ENCODE assay signal across 10 mouse cellular contexts in the genomic region with DNA sequence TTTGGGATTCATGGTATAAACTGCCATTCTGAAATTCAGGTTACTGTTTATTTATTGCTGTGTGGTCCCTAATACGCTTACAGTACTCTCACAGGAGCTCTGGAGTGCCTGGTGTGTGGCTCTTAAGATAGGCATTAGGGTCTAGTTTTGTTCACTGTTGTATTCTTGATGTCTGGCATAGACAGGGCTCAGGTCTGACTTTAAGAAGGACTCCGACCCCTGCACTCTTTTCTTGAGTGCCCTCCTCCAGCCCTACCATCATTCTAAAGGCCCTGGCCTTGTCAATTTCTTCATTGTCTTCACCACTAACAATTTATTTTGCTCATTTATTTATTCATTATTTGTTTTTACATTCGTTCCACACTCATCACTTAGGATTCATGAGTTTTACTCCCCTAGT. TPM values are rescaled to one million over a fixed set of nuclear protein-coding genes. Genes with fewer than 3 reads are reported as not detected.
DNase-seq lines count a peak whose midpoint lies in the region; ATAC-seq lines count a peak whose summit lies in the region.
"Had no signal": no experiment of that assay in that cellular context is flagged by ENCODE, and none has a peak within 500 bp of the region (broad histone marks: within the 10 kb centered on the region; RNA-seq: fewer than 3 reads in every experiment).

No protein-coding gene starts in this region.

- no peak overlapping the region for H3K27ac ChIP-seq in liver, embryonic 15.5 days (replicated peaks)

- peak; percentile 0 for DNase-seq in embryo, embryonic 10.5 days (ENCODE audit: low spot score)
- DNase-seq in embryo, embryonic 11 days = no peak
- DNase-seq in spleen, postnatal 4 days (ENCODE audit: low spot score in 2 of 2) = no peak
- no peak for DNase-seq in c-Kit-positive CD71-positive TER-119-positive erythroid progenitor cells, embryonic 14.5 days (ENCODE audit: low spot score)
- DNase-seq in ovary, adult 18-20 months (ENCODE audit: low spot score) = no peak

- 35% methylated on average over 3 of the region's 3 CpGs for WGBS in liver, embryonic 15.5 days (ENCODE audit: insufficient replicate concordance)

- H3K36me3 ChIP-seq in megakaryocyte, embryonic 14.5 days (replicated peaks; ENCODE audit: low read length) = peaks cover 17% of the 10 kb centered on the region
- H3K36me3 ChIP-seq in liver, embryonic 15.5 days (replicated peaks) = no peaks in the 10 kb centered on the region

- peak overlapping the region; percentile 97 for H3K4me3 ChIP-seq in megakaryocyte, embryonic 14.5 days (replicated peaks)
- H3K4me3 ChIP-seq in liver, embryonic 15.5 days (replicated peaks) = no peak overlapping the region

- no peak overlapping the region for H3K9ac ChIP-seq in liver, embryonic 15.5 days

- peaks cover 10% of the 10 kb centered on the region for H3K27me3 ChIP-seq in megakaryocyte, embryonic 14.5 days (replicated peaks)
- H3K27me3 ChIP-seq in liver, embryonic 15.5 days = no peaks in the 10 kb centered on the region

- peaks cover 25% of the 10 kb centered on the region for H3K4me1 ChIP-seq in megakaryocyte, embryonic 14.5 days
- peaks cover 14% of the 10 kb centered on the region for H3K4me1 ChIP-seq in liver, embryonic 15.5 days (replicated peaks)

- H3K9me3 ChIP-seq in megakaryocyte, embryonic 14.5 days = no peaks in the 10 kb centered on the region
- no peaks in the 10 kb centered on the region for H3K9me3 ChIP-seq in liver, embryonic 15.5 days (replicated peaks)

- ATAC-seq in megakaryocyte, adult 5-6 weeks (ENCODE audit: poor library complexity, severe bottlenecking) = no peak
- no peak for ATAC-seq in liver, embryonic 15.5 days (ENCODE audit: insufficient read depth)

- H3K4me2 ChIP-seq in liver, embryonic 15.5 days = peak overlapping the region; percentile 68

RNA-seq across cellular contexts. Expression of a gene that starts 0.4 kb away (rescaled TPM):
- 0.34 and 0.38 TPM in 2 replicates for polyA plus RNA-seq in megakaryocyte, embryonic 14.5 days (2012; ENCODE audit: insufficient read depth, low replicate concordance)
- 5.3 and 6.8 TPM in 2 replicates for total RNA-seq in megakaryocyte, adult 5-6 weeks (2015)
- total RNA-seq in megakaryocyte, adult 5-6 weeks (2017) = 3.5 and 4.3 TPM in 2 replicates
- polyA plus RNA-seq in liver, embryonic 15.5 days (2015; fragmentation: Nextera tagmentation; extraction: Ambion mirVana) = 2.2 and 2.5 TPM in 2 replicates

RNA-seq across cellular contexts. Expression of a gene that starts 5.4 kb away (rescaled TPM):
- not detected in 2 replicates for polyA plus RNA-seq in megakaryocyte, embryonic 14.5 days (2012; ENCODE audit: insufficient read depth, low replicate concordance)
- not detected in 2 replicates for total RNA-seq in megakaryocyte, adult 5-6 weeks (2015)
- total RNA-seq in megakaryocyte, adult 5-6 weeks (2017) = not detected in 2 replicates
- polyA plus RNA-seq in liver, embryonic 15.5 days (2015; fragmentation: Nextera tagmentation; extraction: Ambion mirVana) = not detected in 2 replicates
- polyA plus RNA-seq: C2C12; large intestine, adult 2 months had no signal

RNA-seq across cellular contexts. Expression of a gene that starts 49.3 kb away (rescaled TPM):
- polyA plus RNA-seq in megakaryocyte, embryonic 14.5 days (2012; ENCODE audit: insufficient read depth, low replicate concordance) = not detected in 2 replicates
- not detected in 2 replicates for total RNA-seq in megakaryocyte, adult 5-6 weeks (2015)
- not detected in 2 replicates for total RNA-seq in megakaryocyte, adult 5-6 weeks (2017)
- polyA plus RNA-seq in liver, embryonic 15.5 days (2015; fragmentation: Nextera tagmentation; extraction: Ambion mirVana) = not detected in 2 replicates
- polyA plus RNA-seq: C2C12; large intestine, adult 2 months had no signal

RNA-seq across cellular contexts. Expression of a gene that starts 49.3 kb away (rescaled TPM):
- polyA plus RNA-seq in megakaryocyte, embryonic 14.5 days (2012; ENCODE audit: insufficient read depth, low replicate concordance) = not detected in 2 replicates
- total RNA-seq in megakaryocyte, adult 5-6 weeks (2015) = not detected in 2 replicates
- total RNA-seq in megakaryocyte, adult 5-6 weeks (2017) = not detected in 2 replicates
- polyA plus RNA-seq in liver, embryonic 15.5 days (2015; fragmentation: Nextera tagmentation; extraction: Ambion mirVana) = not detected in 2 replicates
- polyA plus RNA-seq: C2C12; large intestine, adult 2 months had no signal

RNA-seq across cellular contexts. Expression of a gene that starts 56.5 kb away (rescaled TPM):
- polyA plus RNA-seq in megakaryocyte, embryonic 14.5 days (2012; ENCODE audit: insufficient read depth, low replicate concordance) = not detected in 2 replicates
- not detected in 2 replicates for total RNA-seq in megakaryocyte, adult 5-6 weeks (2015)
- not detected in 2 replicates for total RNA-seq in megakaryocyte, adult 5-6 weeks (2017)
- not detected in 2 replicates for polyA plus RNA-seq in liver, embryonic 15.5 days (2015; fragmentation: Nextera tagmentation; extraction: Ambion mirVana)
- polyA plus RNA-seq: C2C12 had no signal
